Mouse (Mus musculus) spleen, postnatal 36 days (tissue): ENCODE results near the gene Jarid2.

ENCODE experiments used
- DNase-seq, 2 experiments: peaks; one replicate each; pipeline ENCODE4 v3.0.0; 2022; ENCODE audit warnings: low spot score in 2 of 2, mixed read lengths in 1 of 2

Jarid2 gene

DNA sequence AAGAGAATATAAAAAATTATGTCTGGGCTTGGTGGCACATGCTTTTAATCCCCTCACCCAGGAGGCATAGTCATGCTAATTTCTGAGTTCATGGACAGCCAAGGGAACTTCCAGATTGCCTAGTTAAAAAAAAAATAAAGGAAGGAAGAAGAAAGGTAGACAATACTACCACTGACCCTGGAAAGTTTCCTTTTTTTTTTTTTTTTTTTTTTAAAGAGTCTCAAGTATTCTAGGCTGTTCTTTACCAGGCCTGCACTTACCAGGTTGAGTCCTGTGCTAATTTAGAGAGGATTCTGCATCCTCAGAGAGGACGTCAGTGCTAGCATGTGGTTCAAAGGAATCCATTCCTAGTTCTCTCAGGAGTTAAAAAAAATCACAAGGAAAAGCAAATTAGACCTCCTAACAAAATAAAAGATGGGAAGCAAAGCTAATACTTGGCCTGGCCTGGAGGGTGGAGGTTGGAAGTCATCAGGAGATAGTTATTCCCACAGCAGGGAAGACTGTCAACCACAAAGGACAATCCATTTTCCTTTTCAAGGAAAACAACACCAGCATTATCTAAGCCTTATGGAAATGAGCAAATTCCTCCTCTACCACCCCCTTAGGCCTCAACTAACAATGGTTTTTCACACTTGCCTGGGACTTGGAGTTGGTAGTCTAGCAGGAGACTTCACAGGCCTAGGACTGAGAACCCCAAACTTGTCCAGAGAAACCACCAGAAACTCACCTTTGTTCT lies 961 bp upstream of the Jarid2 start:
- no peak for DNase-seq

DNA sequence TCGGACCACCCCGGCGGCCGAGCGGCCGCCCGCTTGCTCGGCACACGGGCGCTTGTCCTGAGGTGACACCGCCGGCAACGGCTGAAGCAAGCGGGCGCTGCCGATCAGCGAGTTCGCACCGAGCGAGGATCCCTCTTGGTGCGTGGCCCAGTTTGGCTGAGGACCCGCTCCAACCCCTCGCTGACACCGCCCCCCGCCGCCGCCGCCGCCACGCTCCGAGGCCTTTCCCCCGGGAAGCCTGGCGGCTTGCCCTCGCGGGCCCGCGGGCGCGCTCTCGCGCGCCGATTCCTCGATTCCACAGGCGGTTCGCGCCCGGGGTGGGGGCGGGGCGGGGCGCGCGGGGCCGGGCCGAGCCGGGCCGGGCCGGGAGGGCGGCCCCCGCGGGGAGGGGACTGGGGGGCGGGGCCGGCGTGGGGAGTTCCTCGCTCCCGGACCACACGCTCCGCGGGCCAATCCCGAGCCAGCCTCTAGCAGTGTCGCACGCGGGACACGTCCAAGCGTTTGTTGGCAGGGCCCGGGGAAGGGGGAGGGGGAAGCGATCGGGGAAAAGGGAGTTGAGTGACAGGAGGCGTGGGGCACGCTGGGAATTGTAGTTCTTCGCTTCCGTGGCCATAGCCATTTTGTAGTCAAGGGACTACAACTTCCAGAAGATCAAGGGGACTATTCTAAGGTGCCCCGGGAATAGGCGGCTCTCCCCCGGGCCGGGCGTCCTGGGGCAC lies 1.0 kb downstream of the Jarid2 start:
- DNase-seq = peak; percentile 96 to 97

DNA sequence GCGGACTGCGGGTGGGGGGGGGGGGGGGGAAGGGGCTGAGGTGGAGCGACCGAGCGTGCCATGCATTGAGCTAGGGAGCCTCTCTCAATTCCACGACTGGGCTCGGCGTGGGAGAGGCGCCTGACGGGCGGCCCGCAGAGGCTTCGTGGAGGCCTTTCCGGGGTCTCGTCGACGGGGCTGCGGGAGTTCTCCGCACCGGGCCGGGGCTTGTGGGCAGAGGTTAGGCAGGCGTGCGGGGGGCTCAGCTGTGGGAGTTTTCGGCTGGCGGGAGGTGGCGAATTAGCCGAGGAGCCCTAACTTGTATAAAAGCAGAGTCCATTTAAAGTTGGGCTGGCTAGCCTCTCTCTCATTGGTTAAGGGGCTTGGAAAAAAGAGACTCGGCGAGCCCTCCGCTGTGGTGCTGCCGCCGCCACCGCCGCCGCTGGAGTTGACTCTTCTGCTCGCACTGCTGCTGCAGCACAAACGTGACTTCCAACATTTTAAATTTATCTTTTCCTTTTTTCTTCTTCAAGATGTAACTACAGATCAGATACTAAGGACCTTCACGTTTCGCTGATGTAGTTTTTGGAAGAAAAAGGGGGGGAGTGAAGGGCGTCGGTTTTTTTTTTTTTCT lies 1.8 kb downstream of the Jarid2 start:
- peak; percentile 88 to 90 for DNase-seq

DNA sequence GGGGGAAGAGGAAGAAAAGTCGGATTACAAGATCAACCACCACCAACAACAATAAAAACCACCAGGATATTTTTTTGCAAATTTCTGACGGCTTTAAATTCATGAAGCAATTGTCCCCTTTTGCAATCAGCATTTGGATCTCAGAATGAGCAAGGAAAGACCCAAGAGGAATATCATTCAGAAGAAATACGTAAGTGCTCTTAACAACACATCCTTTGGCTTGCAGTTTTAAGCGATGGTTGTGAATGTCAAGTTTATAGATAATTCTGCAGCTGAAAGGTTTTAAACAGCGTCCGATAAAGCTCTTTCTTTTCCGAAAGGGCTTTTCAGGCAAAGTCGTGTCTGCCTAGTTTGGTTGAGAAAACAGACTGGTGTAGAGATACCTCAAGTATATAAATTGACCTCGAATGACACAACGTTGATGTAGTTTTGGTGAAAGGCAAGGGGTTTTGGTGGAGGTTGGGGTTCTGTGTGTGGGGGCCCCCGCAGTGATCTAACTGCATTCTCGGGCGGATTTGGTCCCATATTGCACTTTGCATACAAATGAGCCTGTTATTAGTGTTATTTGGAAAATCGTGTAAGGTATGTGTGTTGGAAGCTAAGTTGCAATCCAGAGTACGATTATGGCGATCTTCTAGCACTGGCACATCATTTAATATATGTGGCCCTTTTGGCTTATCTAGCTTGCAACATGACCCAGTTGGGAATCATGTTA lies 2.6 kb downstream of the Jarid2 start:
- DNase-seq = peak in 1 of 2 experiments; percentile 11

DNA sequence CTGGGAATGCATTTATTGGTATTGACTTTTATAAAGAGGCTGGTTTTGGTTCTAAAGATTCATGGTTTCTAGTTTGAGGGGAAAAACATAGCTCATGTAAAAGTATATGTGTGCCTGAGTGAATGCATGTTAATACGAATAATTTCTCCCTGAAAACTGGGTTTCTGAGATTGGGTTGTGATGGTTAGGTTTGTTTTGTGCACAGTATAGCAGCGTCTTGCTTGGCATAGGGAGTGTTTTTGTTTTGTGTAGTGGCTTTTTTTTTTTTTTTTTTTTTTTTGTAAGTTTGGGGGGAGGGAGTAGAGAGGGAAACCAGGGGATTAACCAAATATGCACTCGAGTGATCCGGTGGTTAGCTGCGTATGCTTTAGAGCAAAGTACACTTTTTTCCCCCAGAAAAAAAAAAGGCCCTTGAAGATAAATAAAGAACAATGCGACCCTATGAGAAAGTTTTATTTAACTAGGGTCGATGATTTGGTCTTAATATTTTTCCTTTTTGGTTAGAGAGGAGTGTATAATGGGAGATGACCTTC lies 3.2 kb downstream of the Jarid2 start:
- DNase-seq = peak; percentile 22 to 30

DNA sequence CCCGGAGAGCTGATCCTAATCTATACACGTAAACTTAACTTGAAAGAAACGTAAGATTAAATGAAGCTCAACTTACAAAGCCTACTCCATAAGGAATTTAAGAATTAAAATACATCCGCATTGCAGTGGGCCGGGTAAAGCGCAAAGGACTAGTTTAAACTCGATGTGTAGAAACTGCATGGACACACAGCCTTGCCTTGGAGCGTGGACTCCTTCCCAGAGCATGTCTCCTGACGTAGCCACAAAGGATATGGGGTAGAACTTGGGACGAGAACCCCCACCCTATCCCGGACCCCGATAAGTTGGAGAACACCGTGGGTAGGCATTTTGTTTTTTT lies 3.7 kb downstream of the Jarid2 start:
- DNase-seq = no peak

DNA sequence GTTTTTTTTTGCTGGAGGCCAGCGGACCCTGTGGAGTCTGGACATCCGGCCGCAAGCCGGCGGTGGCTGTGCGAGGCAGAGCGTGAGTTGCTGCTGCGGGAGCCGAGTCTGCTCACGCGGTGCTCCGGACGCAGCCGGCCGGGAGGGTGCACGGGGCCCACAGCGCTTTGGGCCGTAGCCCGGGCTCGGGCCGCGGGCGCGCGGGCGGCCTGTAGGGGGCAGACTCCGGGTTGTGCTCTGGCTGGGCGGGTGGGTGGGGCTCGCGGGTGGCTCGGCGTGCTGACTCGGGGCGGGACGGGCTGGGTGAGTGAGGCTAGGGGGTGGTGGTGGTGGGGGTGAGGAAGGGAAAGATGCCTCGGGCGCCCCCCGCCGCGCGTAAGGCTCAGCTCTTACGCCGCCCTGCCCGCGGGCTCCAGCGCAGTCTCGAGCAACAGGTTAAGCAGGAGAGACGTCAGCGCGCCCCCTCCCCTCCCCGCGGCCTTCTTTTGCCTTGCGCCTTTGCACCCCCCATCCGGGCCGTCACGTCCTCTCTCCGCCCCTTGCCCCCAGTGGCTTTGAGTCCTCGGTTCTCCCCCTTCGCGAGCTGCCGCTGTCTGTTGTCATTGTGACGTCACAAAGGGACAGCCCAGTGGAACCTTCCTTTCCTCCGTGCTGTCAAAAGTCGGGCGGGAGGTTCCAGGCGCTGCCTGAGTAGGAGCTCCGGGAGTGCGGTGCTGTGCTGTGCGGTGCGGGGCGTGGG lies 4.3 kb downstream of the Jarid2 start:
- peak; percentile 85 to 86 for DNase-seq

DNA sequence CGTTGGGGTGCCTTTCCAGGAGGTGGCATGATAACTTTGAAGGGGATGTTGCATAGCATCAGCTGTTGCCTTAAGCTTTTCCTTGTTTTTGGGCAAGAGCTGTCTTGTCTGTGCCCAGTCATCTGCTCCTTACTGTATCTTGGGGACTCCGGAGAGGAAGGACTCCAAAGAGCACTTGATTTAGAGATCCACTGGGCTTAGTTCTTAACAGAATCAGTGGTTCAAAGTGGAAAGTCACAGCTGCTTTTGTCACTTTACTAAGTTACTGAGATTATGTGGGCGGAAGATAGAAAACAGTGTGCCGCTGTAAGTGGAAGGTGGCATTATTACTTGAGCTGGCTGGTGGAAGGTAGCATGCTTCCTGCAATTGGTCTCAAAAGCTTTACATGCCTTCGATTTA lies 5.2 kb downstream of the Jarid2 start:
- DNase-seq = no peak

DNA sequence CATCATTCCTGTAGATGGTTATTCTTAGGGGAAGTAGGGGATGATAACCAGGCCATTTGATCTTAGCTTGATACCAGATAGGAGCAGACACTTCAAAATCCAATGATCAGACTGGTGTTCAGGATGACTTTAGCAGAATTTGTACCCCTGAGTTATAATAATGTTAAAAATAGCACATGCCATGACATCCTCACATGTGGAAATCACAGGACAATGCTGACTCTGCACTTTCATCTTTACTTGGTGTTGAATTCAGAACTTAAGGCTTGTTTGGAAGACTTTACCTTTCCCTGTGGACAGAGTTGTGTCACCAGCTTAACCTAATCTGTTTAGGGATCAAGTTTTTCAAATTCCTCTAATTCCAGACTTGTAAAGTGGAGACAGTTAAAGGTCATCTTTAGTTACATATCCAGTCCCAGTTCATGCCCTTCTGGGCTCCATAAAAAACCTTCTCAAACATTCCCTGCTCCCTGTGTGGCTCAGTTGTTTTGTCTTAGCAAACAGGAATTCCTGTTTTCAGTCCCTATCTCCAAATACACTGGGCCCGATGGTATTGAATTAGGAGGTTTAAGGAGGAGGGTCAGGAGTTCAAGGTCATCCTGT lies 5.9 kb downstream of the Jarid2 start:
- no peak for DNase-seq

DNA sequence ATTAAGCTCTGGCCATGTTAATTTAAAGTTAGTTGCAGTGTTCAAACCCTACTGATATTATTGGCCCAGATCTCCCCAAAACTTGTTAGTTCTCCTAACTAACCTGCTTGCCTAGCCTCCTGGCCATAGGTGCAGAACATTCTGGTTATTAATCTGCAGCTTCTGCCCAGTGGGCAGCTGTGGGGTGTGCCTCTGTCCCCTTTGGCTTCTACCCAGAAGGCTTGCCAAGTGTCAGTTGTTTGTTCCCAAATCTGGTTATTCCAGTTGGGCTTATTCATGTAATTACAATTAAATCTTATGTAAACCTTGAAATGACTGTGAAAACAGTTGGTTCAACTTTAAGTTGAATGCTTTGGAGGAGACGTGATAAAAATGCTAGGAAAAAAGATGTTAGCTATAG lies 8.0 kb downstream of the Jarid2 start:
- no peak for DNase-seq

DNA sequence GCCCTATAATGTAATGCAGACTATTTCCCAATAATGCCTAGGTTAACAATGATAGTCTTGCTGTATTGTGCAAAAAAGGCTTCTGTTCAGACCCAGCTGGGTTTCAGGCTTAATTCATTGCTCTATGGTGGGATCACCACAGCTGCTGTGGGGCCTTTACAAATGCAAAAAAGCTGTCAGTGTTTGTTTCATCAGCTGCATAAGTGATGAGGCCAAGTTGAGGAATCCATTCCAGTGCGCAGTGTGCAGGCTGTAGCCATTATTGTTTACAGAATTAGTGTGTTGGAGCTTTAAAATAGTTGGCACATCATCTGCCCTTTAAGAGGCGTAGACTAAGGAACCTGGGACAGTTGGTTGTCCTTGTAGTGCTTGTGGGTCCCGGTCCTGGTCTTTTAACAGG lies 22.5 kb downstream of the Jarid2 start:
- no peak for DNase-seq

DNA sequence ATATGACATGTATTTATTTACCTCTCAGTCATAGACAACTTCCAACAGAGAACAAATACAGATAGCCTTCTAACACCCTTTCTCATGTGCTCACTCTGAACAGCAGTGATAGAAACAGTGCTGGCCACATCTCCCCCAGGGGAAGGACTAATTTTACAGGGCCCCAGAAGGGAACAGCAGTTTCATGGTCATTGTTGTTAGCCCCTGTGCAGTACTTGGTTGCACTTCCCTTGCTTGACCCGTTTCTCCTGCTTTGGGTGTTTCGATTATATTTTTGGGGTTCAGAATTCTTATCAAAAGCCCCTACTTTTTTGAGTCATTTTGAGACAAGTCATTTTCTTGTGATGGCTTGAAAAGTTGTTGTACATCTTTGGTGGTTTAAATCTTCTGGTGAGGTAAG lies 23.9 kb downstream of the Jarid2 start:
- no peak for DNase-seq

DNA sequence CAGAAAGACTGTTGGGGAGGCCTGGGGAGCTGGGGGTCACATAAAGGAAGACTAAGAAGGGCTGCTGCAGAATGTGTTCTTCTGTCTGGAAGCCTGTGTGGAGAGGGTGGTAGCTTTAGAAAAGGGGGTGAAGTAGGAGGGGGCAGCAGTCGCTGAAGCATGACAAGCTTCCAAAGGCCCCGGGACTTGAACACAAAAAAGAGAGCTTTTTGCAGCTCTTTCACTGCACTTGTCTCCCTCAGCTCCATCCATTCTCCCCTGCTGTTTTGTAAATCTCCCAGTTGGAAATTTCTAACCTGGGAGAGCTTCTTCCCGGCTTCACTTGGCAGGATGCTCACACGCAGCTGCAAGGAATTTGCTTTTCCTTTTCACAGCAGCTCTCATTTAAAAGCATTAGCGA lies 26.2 kb downstream of the Jarid2 start:
- DNase-seq = no peak

DNA sequence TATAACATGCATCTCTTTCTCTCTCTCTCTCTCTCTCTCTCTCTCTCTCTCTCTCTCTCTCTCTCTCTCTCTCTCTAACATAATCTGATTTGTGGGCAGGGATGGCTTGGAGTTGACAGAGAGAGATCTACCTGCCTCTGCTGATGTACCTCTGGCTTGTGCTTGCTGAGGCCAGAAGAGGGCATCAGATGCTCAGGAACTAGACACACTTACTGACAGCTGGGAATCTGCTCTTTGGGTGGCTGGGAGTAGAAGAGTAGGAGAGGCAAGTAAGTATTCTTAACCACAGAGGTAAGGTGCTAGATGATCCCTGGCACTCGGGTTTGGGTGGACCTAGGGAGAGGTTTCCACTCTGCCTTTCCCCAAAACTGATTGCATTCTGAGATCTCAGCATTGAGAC lies 29.5 kb downstream of the Jarid2 start:
- DNase-seq = peak; percentile 19 to 27

DNA sequence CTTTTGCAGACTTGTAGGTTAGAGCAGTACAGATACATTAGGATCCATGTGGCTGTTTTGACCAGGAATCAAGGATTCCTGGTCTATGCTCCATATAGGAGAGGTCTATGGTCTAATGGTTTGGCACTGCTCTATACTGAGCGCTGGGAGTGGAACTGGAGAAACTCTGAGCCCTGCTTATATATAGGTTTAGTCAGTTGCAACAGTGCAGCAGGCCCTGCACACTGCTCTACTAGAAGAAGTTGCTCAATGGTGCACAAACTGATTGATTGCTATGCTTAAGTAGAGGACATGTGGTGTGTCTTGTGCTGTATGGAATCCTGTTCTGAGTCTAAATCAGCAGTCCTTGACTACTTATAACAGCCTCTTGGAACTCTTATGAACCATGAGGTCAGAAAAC lies 31.5 kb downstream of the Jarid2 start:
- DNase-seq = no peak

DNA sequence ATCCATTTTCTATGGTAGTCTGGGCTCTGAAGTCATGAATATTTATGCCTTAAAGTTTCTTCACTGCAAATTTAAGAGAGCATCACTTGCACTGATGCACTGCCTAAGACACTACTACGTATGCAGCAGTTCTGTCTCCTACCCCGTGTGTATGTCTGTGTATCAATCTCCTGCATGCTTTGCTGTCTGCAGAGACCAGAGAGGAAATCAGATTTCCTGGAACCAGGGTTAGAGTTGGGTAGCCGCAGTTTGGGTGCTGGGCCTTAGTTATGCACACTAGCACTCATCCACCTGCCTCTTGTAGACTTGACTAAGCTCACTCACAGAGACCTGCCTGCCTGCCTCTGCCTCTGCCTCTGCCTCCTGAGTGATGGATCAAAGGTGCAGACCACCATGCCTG lies 33.8 kb downstream of the Jarid2 start:
- DNase-seq = no peak

DNA sequence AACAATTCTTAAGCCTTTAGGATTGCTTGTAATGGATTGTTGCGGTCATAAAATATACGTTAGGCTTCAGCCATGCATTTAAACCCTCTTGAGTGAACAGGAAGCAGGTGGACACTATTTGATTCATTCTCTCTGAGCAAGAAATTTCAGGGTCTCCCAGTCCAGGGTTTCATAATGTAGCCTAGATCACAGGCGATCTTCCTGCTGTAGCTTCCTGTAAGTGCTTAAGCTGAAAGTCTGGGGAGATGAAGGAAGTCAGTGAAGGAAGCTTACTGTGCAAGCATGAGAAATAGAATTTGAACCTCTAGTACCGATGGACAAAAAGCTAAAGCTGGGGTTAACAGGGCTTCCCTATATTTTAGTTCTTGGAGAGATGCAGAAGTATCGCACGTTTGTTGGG lies 38.5 kb downstream of the Jarid2 start:
- no peak for DNase-seq

DNA sequence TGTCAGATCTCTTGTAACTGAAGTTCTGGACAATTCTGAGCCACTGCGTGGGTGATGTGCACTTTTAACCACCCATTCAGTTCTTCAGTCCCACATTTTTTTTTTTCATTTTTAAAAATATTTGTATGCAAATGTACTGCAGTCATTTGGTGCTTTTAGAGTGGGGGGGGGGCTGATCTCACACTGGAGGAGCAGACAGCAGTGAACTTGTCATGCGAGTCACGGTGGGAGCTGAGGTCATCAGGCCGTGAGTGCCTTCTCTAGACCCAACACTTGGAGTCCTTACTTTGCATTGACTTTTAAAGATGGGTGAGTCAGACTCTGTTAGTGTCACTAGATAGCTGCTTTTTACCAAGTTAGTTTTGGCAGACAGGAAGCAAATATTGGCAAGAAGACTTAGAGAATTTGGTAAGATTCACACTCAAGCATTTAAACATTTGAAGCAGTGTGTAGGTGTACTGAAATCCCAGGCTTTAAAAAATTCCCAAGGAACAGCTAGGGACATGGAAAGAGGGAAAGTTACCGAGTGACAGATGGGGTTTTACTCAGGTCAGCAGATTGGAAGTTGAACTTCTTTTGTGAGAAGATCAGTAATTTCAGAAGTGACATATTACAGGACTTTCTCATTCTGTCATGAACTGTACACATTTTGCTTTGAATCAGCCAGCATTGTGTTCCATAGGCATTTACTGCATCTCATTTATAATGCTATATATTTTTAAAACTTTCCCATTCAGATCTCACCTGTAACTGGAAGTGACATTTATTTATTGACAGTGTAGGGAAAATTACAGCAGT lies 41.7 kb downstream of the Jarid2 start:
- DNase-seq = peak; percentile 17 to 30

DNA sequence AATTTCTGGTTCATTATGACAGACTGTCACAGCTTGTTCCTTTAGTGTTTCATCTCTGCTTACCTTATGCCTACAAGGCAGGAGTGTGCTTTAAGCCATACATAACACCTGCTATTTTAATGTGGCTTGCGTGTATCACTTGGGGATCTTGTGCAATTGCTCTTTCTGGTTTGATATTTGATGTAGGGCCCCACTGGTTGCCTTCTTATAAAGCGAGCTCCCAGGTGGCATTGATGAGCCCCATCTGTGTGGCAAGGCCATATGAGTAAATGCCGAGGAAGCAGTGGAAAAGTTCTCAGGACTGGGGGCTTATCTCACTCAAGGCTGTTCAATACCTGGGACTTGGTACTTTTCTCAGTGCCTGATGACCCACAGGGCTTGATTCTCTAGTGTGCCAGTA lies 43.5 kb downstream of the Jarid2 start:
- DNase-seq = no peak

DNA sequence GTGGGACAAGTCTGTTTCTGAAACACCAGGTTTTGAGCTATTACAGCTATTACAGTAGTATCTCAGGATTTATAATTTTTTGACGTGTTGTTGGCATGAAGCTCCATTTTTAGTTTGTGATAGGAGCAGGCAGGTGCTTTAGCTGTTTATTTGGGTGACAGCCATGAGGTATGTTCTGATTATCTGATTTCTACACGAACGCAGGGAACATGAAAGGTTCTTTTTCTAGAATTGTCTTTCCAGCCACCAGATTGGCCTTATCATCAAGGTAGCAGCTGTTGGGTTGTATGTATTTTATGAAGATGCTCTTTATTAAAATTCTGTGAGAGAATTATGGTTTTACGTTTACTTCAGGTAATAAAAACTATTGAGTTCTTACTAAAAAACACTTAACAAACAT lies 45.1 kb downstream of the Jarid2 start:
- DNase-seq = no peak
